Mouse (Mus musculus) bone marrow macrophage, adult 2 months (primary cell): ENCODE data around the gene Sept3.

Experiments
- CTCF ChIP-seq: IDR thresholded peaks from 2 replicates; pipeline ENCODE4 v1.5.1; 2012; ENCODE audit warnings: low read depth, mild to moderate bottlenecking, low read length, moderate library complexity
- POLR2A ChIP-seq: IDR thresholded peaks from 2 replicates; pipeline ENCODE4 v1.6.1; 2012; ENCODE audit warnings: mild to moderate bottlenecking, low read depth, low read length, borderline replicate concordance

DNA sequence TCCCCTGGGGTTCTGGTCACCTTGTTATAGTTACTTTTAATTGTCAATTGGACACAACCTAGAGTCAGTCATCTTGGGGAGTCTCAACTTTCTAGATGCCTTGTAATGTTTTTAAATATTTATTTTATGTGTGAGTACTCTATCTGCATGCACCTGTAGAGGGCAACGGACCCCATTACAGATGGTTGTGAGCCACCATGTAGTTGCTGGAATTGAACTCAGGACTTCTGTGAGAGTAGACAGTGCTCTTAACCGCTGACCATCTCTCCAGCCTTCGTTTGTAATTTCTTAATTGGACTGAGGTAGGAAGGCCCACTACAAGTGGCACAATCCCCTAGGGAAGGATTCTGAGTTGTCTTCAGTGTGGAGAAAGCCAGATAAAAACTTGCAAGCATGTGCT is 31.4 kb upstream of the Sept3 start:
- TF ChIP-seq POLR2A (no peak), CTCF (no peak)
